Mouse (Mus musculus): ENCODE measurements around the gene Csmd2.

DNA sequence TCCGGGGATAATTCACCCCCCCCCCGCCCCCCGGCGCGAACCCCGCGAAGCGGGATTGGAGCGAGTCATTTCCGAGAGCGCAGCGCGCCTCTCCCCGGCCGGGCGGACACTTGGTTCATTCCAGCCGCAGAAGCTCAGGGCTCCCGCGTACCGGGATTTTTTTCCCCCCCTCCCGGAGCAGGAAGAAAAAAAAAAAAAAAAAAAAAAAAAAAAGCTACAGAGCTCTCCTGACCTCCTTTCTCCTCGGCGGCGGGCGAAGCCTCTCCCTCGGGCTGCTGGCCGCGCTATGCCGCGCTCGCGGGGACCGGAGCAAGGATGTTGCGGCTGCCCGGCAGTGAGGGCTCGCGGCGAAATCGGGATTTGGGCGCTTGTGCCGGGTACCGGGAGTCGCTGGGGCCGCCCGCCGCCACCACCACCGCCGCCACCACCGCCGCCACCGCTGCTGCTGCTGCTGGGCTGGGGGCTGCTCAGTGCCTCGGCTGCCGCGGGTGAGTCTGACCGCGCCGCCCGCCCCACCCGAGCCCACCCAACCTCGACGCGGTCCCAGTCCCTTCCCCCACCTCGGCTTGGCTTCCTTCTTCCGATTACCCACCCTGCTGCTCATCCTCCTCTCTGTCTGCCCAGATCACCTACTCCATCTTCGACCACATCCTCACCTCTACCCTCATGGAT, at the start of gene Csmd2:
- TF ChIP-seq POLR2A (IDR thresholded peaks at IDR 0.05; ENCODE audit: borderline replicate concordance, control insufficient read depth, low read depth, low read length) (no peak), CTCF (IDR thresholded peaks at IDR 0.05; ENCODE audit: control insufficient read depth, insufficient read depth, low read length) (no peak)
